Mouse (Mus musculus): ENCODE data around the gene Znrf3.

Gene Znrf3

GRCm38 (mm10) chr11:5442590-5443021, 2.0 kb downstream of the Znrf3 start:
- DNase-seq (ENCODE audit: low read depth, low spot score): no peak

DNA sequence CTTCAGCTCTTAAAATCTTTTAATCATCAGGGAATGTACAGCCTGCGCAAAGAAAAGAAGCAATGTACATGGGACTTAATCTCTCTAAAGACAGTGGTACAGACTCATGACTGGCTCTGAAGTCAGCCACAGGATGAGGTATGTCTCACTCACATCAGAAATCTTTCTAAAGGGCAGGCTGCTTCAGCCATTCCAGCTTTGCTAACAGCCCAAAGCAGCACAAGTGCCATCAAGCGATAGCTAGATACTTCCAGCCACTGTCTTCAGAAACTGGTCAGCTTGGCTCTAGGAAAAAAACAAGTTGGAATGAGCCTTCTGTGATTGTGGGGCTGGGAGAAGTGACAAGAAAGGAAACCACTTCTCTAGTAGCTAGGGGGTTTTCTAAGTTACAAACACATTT, 7.0 kb downstream of the Znrf3 start:
- DNase-seq (ENCODE audit: low read depth, low spot score): no peak

DNA sequence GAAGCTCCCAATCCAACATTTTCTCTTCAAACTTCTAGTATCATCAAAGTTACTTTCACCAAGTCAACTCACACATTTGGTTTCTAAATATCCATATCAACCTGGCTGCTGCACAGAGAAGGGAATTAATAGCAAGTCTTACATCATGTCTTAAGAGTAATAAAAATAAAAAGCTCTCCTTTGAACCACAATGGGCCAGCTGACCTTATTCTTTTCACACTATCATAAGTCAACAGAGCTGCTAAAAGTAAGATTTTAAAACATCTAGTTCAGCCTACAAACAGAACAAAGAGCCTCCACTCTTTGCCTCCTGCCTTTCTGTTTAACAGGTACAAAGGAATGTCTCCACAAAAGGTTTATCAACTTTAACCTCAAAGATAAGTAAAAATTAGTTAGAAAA, 7.7 kb downstream of the Znrf3 start:
- DNase-seq (ENCODE audit: low read depth, low spot score): no peak

DNA sequence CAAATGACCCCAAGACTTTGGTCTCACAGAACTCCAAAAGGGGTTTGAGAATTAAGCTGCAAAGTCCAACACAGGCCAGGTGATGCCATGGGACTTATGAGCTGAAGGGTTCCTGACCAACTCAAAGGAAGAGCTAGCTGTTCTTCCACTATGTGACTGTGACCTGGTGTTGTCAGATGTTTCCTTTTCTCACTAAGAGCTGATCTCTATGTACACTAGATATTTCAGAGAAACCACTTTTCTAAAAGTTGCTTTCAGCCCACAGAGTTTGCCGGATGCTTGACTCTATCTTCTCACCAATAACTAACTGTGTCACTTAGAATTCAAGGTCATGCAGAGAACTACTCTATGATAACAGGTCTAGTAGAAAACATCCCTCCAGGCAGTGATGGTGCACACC, 9.2 kb downstream of the Znrf3 start:
- DNase-seq (ENCODE audit: low read depth, low spot score): no peak

- DNase-seq (ENCODE audit: low read depth, low spot score): no peak
These were observed 12.3 kb downstream of the Znrf3 start for GRCm38 (mm10) chr11:5432330-5432729.

DNA sequence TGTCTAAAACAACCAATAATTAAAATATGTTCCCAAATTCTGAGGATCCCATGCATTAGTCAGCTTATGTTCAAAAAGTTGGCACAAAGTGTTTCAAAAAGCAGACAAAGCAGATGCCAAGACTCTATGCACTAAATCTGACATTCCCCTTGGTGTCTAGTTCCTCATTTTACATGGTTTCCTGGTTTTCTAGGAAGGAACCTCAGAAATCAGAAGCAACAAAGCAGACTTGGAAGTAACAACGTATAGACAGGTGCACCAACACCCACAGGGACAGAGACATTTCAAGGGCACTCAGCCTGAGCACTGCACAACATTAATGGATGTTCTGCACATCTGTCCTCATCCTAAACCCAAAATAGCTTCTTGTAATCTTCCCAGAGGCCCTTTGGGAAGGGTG, 13.8 kb downstream of the Znrf3 start:
- DNase-seq (ENCODE audit: low read depth, low spot score): no peak

- DNase-seq (ENCODE audit: low read depth, low spot score): no peak
These were observed 15.1 kb downstream of the Znrf3 start for GRCm38 (mm10) chr11:5429396-5430190.

DNA sequence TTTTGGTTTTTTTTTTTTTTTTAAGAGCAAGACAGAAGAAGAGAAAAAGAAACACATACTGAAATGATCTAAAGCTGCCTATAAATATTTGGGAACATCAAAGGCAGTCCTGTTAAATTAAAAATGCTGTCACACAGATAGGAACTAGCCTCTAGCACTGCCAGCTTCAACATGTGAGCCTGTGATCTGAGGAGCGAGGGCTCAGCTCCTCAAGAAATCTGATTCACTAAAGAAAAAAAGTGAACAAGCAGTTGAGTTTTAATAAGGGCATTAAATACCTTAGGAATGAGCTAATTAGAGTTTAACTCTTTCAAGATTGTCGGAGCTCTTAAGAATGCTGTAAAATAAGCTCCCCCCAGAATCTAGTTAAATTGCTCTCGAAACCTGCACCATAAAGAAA, 17.4 kb downstream of the Znrf3 start:
- no peak for DNase-seq (ENCODE audit: low read depth, low spot score)

- no peak for DNase-seq (ENCODE audit: low read depth, low spot score)
These were observed 18.3 kb downstream of the Znrf3 start for GRCm38 (mm10) chr11:5426317-5426716.

DNA sequence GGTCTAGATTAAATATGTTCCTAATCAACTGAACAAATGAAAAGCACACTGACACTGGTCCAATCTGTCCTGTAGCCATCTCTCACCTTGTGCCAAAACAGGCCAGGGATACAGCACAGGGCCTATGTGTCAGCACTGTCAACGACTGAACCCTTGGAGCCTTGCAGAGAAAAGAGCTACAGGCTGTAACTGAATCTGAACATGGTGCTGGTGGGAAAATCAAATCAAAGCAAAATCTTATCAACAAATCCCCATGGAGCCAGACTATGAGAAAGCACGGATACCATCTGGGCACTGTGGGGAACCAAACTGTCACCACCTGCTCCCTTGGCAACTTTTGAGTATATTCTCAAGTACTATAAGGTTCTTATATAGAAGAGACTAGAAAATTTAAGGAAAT, 19.5 kb downstream of the Znrf3 start:
- no peak for DNase-seq (ENCODE audit: low read depth, low spot score)

GRCm38 (mm10) chr11:5424185-5424584, 20.5 kb downstream of the Znrf3 start:
- no peak for DNase-seq (ENCODE audit: low read depth, low spot score)

GRCm38 (mm10) chr11:5423000-5423399, 21.6 kb downstream of the Znrf3 start:
- no peak for DNase-seq (ENCODE audit: low read depth, low spot score)

GRCm38 (mm10) chr11:5422252-5422636, 22.4 kb downstream of the Znrf3 start:
- DNase-seq (ENCODE audit: low read depth, low spot score): no peak

- no peak for DNase-seq (ENCODE audit: low read depth, low spot score)
These were observed 23.0 kb downstream of the Znrf3 start for GRCm38 (mm10) chr11:5421506-5422251.

- no peak for DNase-seq (ENCODE audit: low read depth, low spot score)
These were observed 28.9 kb downstream of the Znrf3 start for GRCm38 (mm10) chr11:5415617-5416338.

- DNase-seq (ENCODE audit: low read depth, low spot score): no peak
These were observed 29.6 kb downstream of the Znrf3 start for GRCm38 (mm10) chr11:5414856-5415616.

GRCm38 (mm10) chr11:5412644-5413190, 31.9 kb downstream of the Znrf3 start:
- DNase-seq (ENCODE audit: low read depth, low spot score): no peak

GRCm38 (mm10) chr11:5411577-5411976, 33.1 kb downstream of the Znrf3 start:
- DNase-seq (ENCODE audit: low read depth, low spot score): no peak

GRCm38 (mm10) chr11:5404180-5404579, 40.5 kb downstream of the Znrf3 start:
- no peak for DNase-seq (ENCODE audit: low read depth, low spot score)

GRCm38 (mm10) chr11:5402127-5402733, 42.4 kb downstream of the Znrf3 start:
- DNase-seq (ENCODE audit: low read depth, low spot score): no peak
